Mouse (Mus musculus) thymus, adult 2 months (tissue): ENCODE data around the gene Thap8. TPM values are rescaled to one million over a fixed set of nuclear protein-coding genes. Genes with fewer than 3 reads are reported as not detected.

Experiments
- DNase-seq: peaks from one replicate; pipeline ENCODE4 v3.0.0; 2021
- H3K27ac ChIP-seq: fragments of 200-500 bp; 2 replicates; pipeline ENCODE4 v1.5.1; 2012; ENCODE audit warnings: low read length, control low read depth; ENCODE audit not compliant: control insufficient read depth, insufficient read depth
- H3K27me3 ChIP-seq: fragments of 200-500 bp; 2 replicates; pipeline ENCODE4 v1.6.1; 2012; ENCODE audit warnings: mild to moderate bottlenecking, low read length, moderate library complexity, mixed read lengths; ENCODE audit not compliant: control insufficient read depth, insufficient read depth
- H3K36me3 ChIP-seq: fragments of 200-500 bp; 2 replicates; pipeline ENCODE4 v1.6.1; 2012; ENCODE audit warnings: mild to moderate bottlenecking, low read length, moderate library complexity; ENCODE audit not compliant: control insufficient read depth, insufficient read depth
- H3K4me1 ChIP-seq: fragments of 200-500 bp; replicated peaks from 2 replicates; pipeline ENCODE4 v1.6.1; 2012; ENCODE audit warnings: low read length; ENCODE audit not compliant: control insufficient read depth, insufficient read depth
- H3K4me3 ChIP-seq: fragments of 200-500 bp; 2 replicates; pipeline ENCODE4 v1.5.1; 2012; ENCODE audit warnings: mild to moderate bottlenecking, low read length, control low read depth, moderate library complexity; ENCODE audit not compliant: control insufficient read depth, insufficient read depth
- CTCF ChIP-seq: fragments of 200-500 bp; IDR thresholded peaks from 2 replicates; pipeline ENCODE4 v1.5.1; 2012; ENCODE audit warnings: mild to moderate bottlenecking, control low read depth, low read length, moderate library complexity, borderline replicate concordance; ENCODE audit not compliant: control insufficient read depth, poor library complexity, insufficient read depth; ENCODE audit errors: extremely low read depth
- POLR2A ChIP-seq: fragments of 200-500 bp; IDR thresholded peaks from 2 replicates; pipeline ENCODE4 v1.6.1; 2012; ENCODE audit warnings: mild to moderate bottlenecking, low read length, control low read depth, moderate library complexity; ENCODE audit not compliant: control insufficient read depth, poor library complexity, insufficient read depth; ENCODE audit errors: extremely low read depth
- WGBS: fragments of 180-500 bp; shearing (Covaris S2); methylation state at CpG from one replicate; pipeline ENCODE4 v1.1.7; 2018; 5-methylcytosine and 5-hydroxymethylcytosine counted together
- polyA plus RNA-seq: library from polyadenylated mRNA; depleted of rRNA; stranded (reverse); fragments of >200 nt; gene quantifications from 2 replicates; pipeline ENCODE4 v1.2.3, GENCODE M21; 2012

Thap8 gene
- polyA plus RNA-seq, 1 experiment: 0.26 TPM

GRCm38 (mm10) chr7:30322865-30323264, 43.0 kb downstream of the Thap8 start:
- WGBS: 2% methylated on average over 6 of the region's 6 CpGs
- Histone ChIP-seq H3K4me1 (peaks cover 15% of the 10 kb centered on the region), H3K4me3 (peak overlapping the region; percentile 63; the same call in 1 of the 2 replicates), H3K27me3 (no peaks in the 10 kb centered on the region), H3K27ac (peak overlapping the region; percentile 84), H3K36me3 (no peaks in the 10 kb centered on the region)
- no peak for DNase-seq
- TF ChIP-seq CTCF: no peak
- no peak for TF ChIP-seq POLR2A

DNA sequence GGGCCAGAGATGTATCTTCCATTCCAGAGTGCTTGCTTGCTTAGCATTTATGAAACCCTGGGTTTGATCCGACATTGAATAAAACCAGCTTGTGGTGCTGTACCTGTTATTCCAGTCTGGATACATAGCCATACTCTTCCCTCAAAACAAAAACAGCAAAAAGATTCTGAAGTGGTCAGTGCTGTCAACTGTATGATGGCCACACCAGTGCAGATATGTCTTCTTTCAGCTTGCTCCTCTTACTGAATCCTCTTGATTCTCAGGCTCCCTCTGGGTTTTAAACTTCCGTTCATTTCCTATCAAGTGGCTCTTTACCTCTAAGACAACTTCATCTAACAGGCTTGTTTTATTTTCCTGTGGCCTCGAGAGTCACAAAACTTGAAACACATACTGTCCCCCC, 43.9 kb downstream of the Thap8 start, which contains the start of gene Sdhaf1:
Sdhaf1 (minus strand) TSS at position 101 of the 400 bp plus-strand sequence.
- H3K4me1 ChIP-seq: peaks cover 15% of the 10 kb centered on the region
- H3K27me3 ChIP-seq: no peaks in the 10 kb centered on the region
- no peak for TF ChIP-seq CTCF
- no peak for TF ChIP-seq POLR2A
- peak within 1 kb of the TSS; percentile 63; the same call in 1 of the 2 replicates for H3K4me3 ChIP-seq
- H3K36me3 ChIP-seq: no peaks in the 10 kb centered on the region
- no peak for DNase-seq
- WGBS: 85% methylated on average over 3 of the region's 3 CpGs
- H3K27ac ChIP-seq: peak within 1 kb of the TSS; percentile 84

GRCm38 (mm10) chr7:30324300-30324944, 44.5 kb downstream of the Thap8 start:
- Histone ChIP-seq H3K4me1 (peaks cover 15% of the 10 kb centered on the region), H3K27me3 (no peaks in the 10 kb centered on the region), H3K27ac (no peak overlapping the region), H3K4me3 (no peak overlapping the region), H3K36me3 (no peaks in the 10 kb centered on the region)
- no peak for TF ChIP-seq CTCF
- TF ChIP-seq POLR2A: no peak
- WGBS: 89% methylated on average over 5 of the region's 5 CpGs
- no peak for DNase-seq

- TF ChIP-seq CTCF (no peak), POLR2A (no peak)
- no peak overlapping the region for H3K4me3 ChIP-seq
- no peaks in the 10 kb centered on the region for H3K27me3 ChIP-seq
- H3K36me3 ChIP-seq: no peaks in the 10 kb centered on the region
- H3K4me1 ChIP-seq: peaks cover 15% of the 10 kb centered on the region
- 69% methylated on average over 2 of the region's 2 CpGs for WGBS
- peak; percentile 72 for DNase-seq
- H3K27ac ChIP-seq: no peak overlapping the region
These were observed 45.5 kb downstream of the Thap8 start for GRCm38 (mm10) chr7:30325364-30325763.

GRCm38 (mm10) chr7:30326427-30326826, 46.5 kb downstream of the Thap8 start:
- TF ChIP-seq POLR2A: no peak
- no peak for TF ChIP-seq CTCF
- no peak for DNase-seq
- H3K4me3 ChIP-seq: no peak overlapping the region
- H3K36me3 ChIP-seq: no peaks in the 10 kb centered on the region
- H3K27me3 ChIP-seq: no peaks in the 10 kb centered on the region
- peaks cover 11% of the 10 kb centered on the region for H3K4me1 ChIP-seq
- no peak overlapping the region for H3K27ac ChIP-seq

- 77% methylated on average over 15 of the region's 15 CpGs for WGBS
- peaks cover 13% of the 10 kb centered on the region for H3K4me1 ChIP-seq
- no peak for DNase-seq
- H3K36me3 ChIP-seq: no peaks in the 10 kb centered on the region
- H3K4me3 ChIP-seq: no peak overlapping the region
- TF ChIP-seq CTCF: no peak
- TF ChIP-seq POLR2A: no peak
- no peak overlapping the region for H3K27ac ChIP-seq
- no peaks in the 10 kb centered on the region for H3K27me3 ChIP-seq
These were observed 47.2 kb downstream of the Thap8 start for GRCm38 (mm10) chr7:30327140-30327539.
